In genomic region chr3:152767485-152767884, GRCm38 (mm10) we compare ENCODE assay signal across 13 mouse cellular contexts.
"Had no signal": no experiment of that assay in that cellular context is flagged by ENCODE, and none has a peak within 500 bp of the region (broad histone marks: within the 10 kb centered on the region; RNA-seq: fewer than 3 reads in every experiment).

No protein-coding gene starts in this region.

- H3K4me1 ChIP-seq: limb, embryonic 15.5 days had no signal

- DNase-seq: kidney, postnatal 36 days; layer of hippocampus, adult 9-11 months; layer of hippocampus, postnatal 36 days; lung, postnatal 14 days; right cerebral cortex, adult 18-20 months; right cerebral cortex, postnatal 25 days; thymus, postnatal 4 days had no signal

- ATAC-seq: liver, embryonic 12.5 days had no signal

- H3K9me3 ChIP-seq: limb, embryonic 15.5 days; liver, embryonic 12.5 days; lung, embryonic 15.5 days; midbrain, embryonic 12.5 days; neural tube, embryonic 15.5 days had no signal

- H3K36me3 ChIP-seq: lung, embryonic 15.5 days had no signal

- H3K27me3 ChIP-seq: limb, embryonic 15.5 days; liver, embryonic 12.5 days; lung, embryonic 15.5 days; midbrain, embryonic 12.5 days; neural tube, embryonic 15.5 days had no signal

- H3K4me3 ChIP-seq: limb, embryonic 15.5 days; liver, embryonic 12.5 days; lung, embryonic 15.5 days; midbrain, embryonic 12.5 days; myocyte; neural tube, embryonic 15.5 days had no signal

- H3K27ac ChIP-seq: limb, embryonic 15.5 days; liver, embryonic 12.5 days; lung, embryonic 15.5 days; midbrain, embryonic 12.5 days; neural tube, embryonic 15.5 days had no signal
